Mouse (Mus musculus): Measurements from ENCODE around the gene Ccr1. TPM values are rescaled to one million over a fixed set of nuclear protein-coding genes. Genes with fewer than 3 reads are reported as not detected.
A peak's percentile ranks its signal among the peaks of the same experiment; 100 is the strongest.
"Not testable (repeated sequence)": the region's sequence is repeated elsewhere in the genome, so short reads cannot be mapped to it uniquely, and the experiment has no call there.

Gene Ccr1
- polyA plus RNA-seq, 1 experiment from 2014 or later: 4.4 TPM

- Histone ChIP-seq H3K27me3 (replicated peaks; ENCODE audit: control insufficient read depth, insufficient read depth, low read length) (no peaks in the 10 kb centered on the region), H3K27ac (ENCODE audit: low read depth, low read length) (no peak overlapping the region), H3K4me2 (replicated peaks; ENCODE audit: low read depth) (no peak overlapping the region), H3K9ac (ENCODE audit: low read depth, low read length) (no peak overlapping the region), H3K4me3 (ENCODE audit: low read depth, low read length) (no peak overlapping the region), H3K36me3 (ENCODE audit: control insufficient read depth, insufficient read depth) (no peaks in the 10 kb centered on the region), H3K9me3 (ENCODE audit: control insufficient read depth) (no peaks in the 10 kb centered on the region), H3K4me1 (replicated peaks; ENCODE audit: control insufficient read depth, insufficient read depth, low read length) (no peaks in the 10 kb centered on the region)
- ATAC-seq: no peak
- no peak for TF ChIP-seq CTCF (IDR thresholded peaks at IDR 0.05; ENCODE audit: low read depth)
- 66% methylated on average over 3 of the region's 3 CpGs for WGBS
Measured at GRCm38 (mm10) chr9:123997719-123998118, 29.2 kb upstream of the Ccr1 start.

GRCm38 (mm10) chr9:123991312-123991906 lies 22.9 kb upstream of the Ccr1 start:
- Histone ChIP-seq H3K4me2 (replicated peaks; ENCODE audit: low read depth) (no peak overlapping the region), H3K27ac (ENCODE audit: low read depth, low read length) (no peak overlapping the region), H3K36me3 (ENCODE audit: control insufficient read depth, insufficient read depth) (no peaks in the 10 kb centered on the region), H3K9ac (ENCODE audit: low read depth, low read length) (no peak overlapping the region), H3K4me3 (ENCODE audit: low read depth, low read length) (no peak overlapping the region), H3K9me3 (ENCODE audit: control insufficient read depth) (no peaks in the 10 kb centered on the region), H3K4me1 (replicated peaks; ENCODE audit: control insufficient read depth, insufficient read depth, low read length) (no peaks in the 10 kb centered on the region), H3K27me3 (replicated peaks; ENCODE audit: control insufficient read depth, insufficient read depth, low read length) (no peaks in the 10 kb centered on the region)
- 38% methylated on average over 1 of the region's 1 CpGs for WGBS
- TF ChIP-seq CTCF (IDR thresholded peaks at IDR 0.05; ENCODE audit: low read depth): no peak
- no peak for ATAC-seq

- ATAC-seq: no peak
- Histone ChIP-seq H3K4me2 (replicated peaks; ENCODE audit: low read depth) (no peak overlapping the region), H3K9me3 (ENCODE audit: control insufficient read depth) (no peaks in the 10 kb centered on the region), H3K36me3 (ENCODE audit: control insufficient read depth, insufficient read depth) (no peaks in the 10 kb centered on the region), H3K4me3 (ENCODE audit: low read depth, low read length) (no peak overlapping the region), H3K27ac (ENCODE audit: low read depth, low read length) (no peak overlapping the region), H3K9ac (ENCODE audit: low read depth, low read length) (no peak overlapping the region), H3K27me3 (replicated peaks; ENCODE audit: control insufficient read depth, insufficient read depth, low read length) (no peaks in the 10 kb centered on the region), H3K4me1 (replicated peaks; ENCODE audit: control insufficient read depth, insufficient read depth, low read length) (no peaks in the 10 kb centered on the region)
- no peak for TF ChIP-seq CTCF (IDR thresholded peaks at IDR 0.05; ENCODE audit: low read depth)
- 56% methylated on average over 3 of the region's 3 CpGs for WGBS
Measured at GRCm38 (mm10) chr9:123989671-123990070, 21.2 kb upstream of the Ccr1 start.

- no peak overlapping the region for H3K27ac ChIP-seq (ENCODE audit: low read depth, low read length)
- no peaks in the 10 kb centered on the region for H3K9me3 ChIP-seq (ENCODE audit: control insufficient read depth)
- WGBS: 67% methylated on average over 2 of the region's 2 CpGs
- H3K27me3 ChIP-seq (replicated peaks; ENCODE audit: control insufficient read depth, insufficient read depth, low read length): no peaks in the 10 kb centered on the region
- no peak overlapping the region for H3K4me2 ChIP-seq (replicated peaks; ENCODE audit: low read depth)
- no peak overlapping the region for H3K4me3 ChIP-seq (ENCODE audit: low read depth, low read length)
- H3K36me3 ChIP-seq (ENCODE audit: control insufficient read depth, insufficient read depth): no peaks in the 10 kb centered on the region
- H3K9ac ChIP-seq (ENCODE audit: low read depth, low read length): no peak overlapping the region
- peak; percentile 53 for TF ChIP-seq CTCF (IDR thresholded peaks at IDR 0.05; ENCODE audit: low read depth)
- no peaks in the 10 kb centered on the region for H3K4me1 ChIP-seq (replicated peaks; ENCODE audit: control insufficient read depth, insufficient read depth, low read length)
- ATAC-seq: no peak
Measured at GRCm38 (mm10) chr9:123986217-123986616, 17.7 kb upstream of the Ccr1 start.

DNA sequence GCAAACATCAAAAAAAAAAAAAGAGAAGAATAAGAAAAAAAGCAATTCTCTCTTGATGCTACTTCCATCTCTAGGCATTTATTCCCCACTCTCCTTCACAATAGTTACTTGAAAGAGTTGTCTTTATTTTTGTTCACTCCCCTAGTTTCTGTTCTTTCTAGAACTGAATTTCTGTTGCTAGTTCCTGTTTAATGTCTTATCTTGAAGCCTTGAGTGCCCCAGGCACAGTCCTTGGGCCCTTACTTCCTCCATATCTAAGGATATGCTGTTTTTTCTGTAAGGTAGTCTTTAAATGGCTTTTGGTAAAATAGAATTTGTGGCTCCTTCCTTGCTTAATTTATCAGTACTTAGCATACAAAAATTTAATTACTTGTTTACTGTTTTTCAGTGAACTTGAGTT lies 16.5 kb upstream of the Ccr1 start:
- Histone ChIP-seq H3K9ac (ENCODE audit: low read depth, low read length) (no peak overlapping the region), H3K4me2 (replicated peaks; ENCODE audit: low read depth) (no peak overlapping the region), H3K27me3 (replicated peaks; ENCODE audit: control insufficient read depth, insufficient read depth, low read length) (no peaks in the 10 kb centered on the region), H3K27ac (ENCODE audit: low read depth, low read length) (no peak overlapping the region), H3K36me3 (ENCODE audit: control insufficient read depth, insufficient read depth) (no peaks in the 10 kb centered on the region), H3K4me1 (replicated peaks; ENCODE audit: control insufficient read depth, insufficient read depth, low read length) (no peaks in the 10 kb centered on the region), H3K4me3 (ENCODE audit: low read depth, low read length) (no peak overlapping the region), H3K9me3 (ENCODE audit: control insufficient read depth) (no peaks in the 10 kb centered on the region)
- ATAC-seq: no peak
- no peak for TF ChIP-seq CTCF (IDR thresholded peaks at IDR 0.05; ENCODE audit: low read depth)

- Histone ChIP-seq H3K9me3 (ENCODE audit: control insufficient read depth) (no peaks in the 10 kb centered on the region), H3K27me3 (replicated peaks; ENCODE audit: control insufficient read depth, insufficient read depth, low read length) (no peaks in the 10 kb centered on the region), H3K4me3 (ENCODE audit: low read depth, low read length) (no peak overlapping the region), H3K4me2 (replicated peaks; ENCODE audit: low read depth) (no peak overlapping the region), H3K4me1 (replicated peaks; ENCODE audit: control insufficient read depth, insufficient read depth, low read length) (no peaks in the 10 kb centered on the region), H3K27ac (ENCODE audit: low read depth, low read length) (no peak overlapping the region), H3K36me3 (ENCODE audit: control insufficient read depth, insufficient read depth) (no peaks in the 10 kb centered on the region), H3K9ac (ENCODE audit: low read depth, low read length) (no peak overlapping the region)
- no peak for ATAC-seq
- WGBS: 75% methylated on average over 1 of the region's 1 CpGs
- no peak for TF ChIP-seq CTCF (IDR thresholded peaks at IDR 0.05; ENCODE audit: low read depth)
Measured at GRCm38 (mm10) chr9:123982720-123983119, 14.2 kb upstream of the Ccr1 start.

DNA sequence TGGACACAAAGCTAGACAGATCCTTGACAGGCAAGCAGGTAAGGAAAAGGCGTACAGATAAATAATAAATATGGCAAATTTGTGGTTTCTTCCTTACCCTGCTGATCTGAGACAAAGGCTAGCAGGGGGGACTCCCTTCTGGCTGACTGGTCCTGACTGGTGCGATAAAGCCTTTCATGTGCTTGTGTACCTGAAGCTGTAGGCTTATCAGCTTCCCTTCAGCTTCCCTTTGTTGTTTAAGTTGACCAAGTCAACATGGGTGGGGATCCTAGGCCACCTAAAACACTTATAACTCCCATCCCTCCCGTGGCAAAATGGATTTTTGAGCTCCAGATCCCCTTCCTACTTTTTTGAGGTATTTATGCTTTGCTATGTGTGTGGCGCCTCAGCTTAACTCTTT lies 13.4 kb upstream of the Ccr1 start:
- no peaks in the 10 kb centered on the region for H3K9me3 ChIP-seq (ENCODE audit: control insufficient read depth)
- no peak for TF ChIP-seq CTCF (IDR thresholded peaks at IDR 0.05; ENCODE audit: low read depth)
- H3K27me3 ChIP-seq (replicated peaks; ENCODE audit: control insufficient read depth, insufficient read depth, low read length): no peaks in the 10 kb centered on the region
- no peak overlapping the region for H3K4me3 ChIP-seq (ENCODE audit: low read depth, low read length)
- ATAC-seq: no peak
- H3K9ac ChIP-seq (ENCODE audit: low read depth, low read length): no peak overlapping the region
- H3K4me1 ChIP-seq (replicated peaks; ENCODE audit: control insufficient read depth, insufficient read depth, low read length): no peaks in the 10 kb centered on the region
- no peaks in the 10 kb centered on the region for H3K36me3 ChIP-seq (ENCODE audit: control insufficient read depth, insufficient read depth)
- WGBS: 60% methylated on average over 4 of the region's 4 CpGs
- no peak overlapping the region for H3K27ac ChIP-seq (ENCODE audit: low read depth, low read length)
- H3K4me2 ChIP-seq (replicated peaks; ENCODE audit: low read depth): no peak overlapping the region

GRCm38 (mm10) chr9:123980858-123981475 lies 12.5 kb upstream of the Ccr1 start:
- not testable (repeated sequence) for H3K27me3 ChIP-seq (replicated peaks; ENCODE audit: control insufficient read depth, insufficient read depth, low read length); H3K36me3 ChIP-seq (ENCODE audit: control insufficient read depth, insufficient read depth); H3K4me1 ChIP-seq (replicated peaks; ENCODE audit: control insufficient read depth, insufficient read depth, low read length); H3K27ac ChIP-seq (ENCODE audit: low read depth, low read length); H3K9ac ChIP-seq (ENCODE audit: low read depth, low read length); H3K4me2 ChIP-seq (replicated peaks; ENCODE audit: low read depth); H3K9me3 ChIP-seq (ENCODE audit: control insufficient read depth); ATAC-seq; H3K4me3 ChIP-seq (ENCODE audit: low read depth, low read length)
- WGBS: no CpG with 5 or more reads among the region's 3 CpGs

Data from intestine, postnatal 0 days (tissue).